Mouse (Mus musculus): Measurements from ENCODE around the gene Ddit4l.

DNA sequence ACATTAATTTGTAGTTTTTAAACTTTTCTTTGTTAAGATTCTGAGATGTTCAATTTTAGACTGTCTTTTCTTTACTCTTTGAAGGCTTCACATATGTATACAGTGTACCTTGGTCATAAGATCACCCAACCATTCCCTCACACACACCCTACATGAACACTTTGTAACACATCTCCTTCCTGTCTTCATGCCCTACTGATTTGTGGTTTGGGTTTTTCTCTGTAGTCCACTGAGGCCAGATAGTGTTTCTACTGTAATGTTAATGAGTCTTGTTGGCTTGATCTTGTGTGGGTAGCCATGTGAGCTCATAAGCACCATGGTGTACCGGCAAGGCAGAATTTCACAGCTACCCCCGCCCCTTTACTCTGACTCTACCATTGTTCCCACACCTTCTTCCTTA is 31.4 kb downstream of the Ddit4l start:
- TF ChIP-seq POLR2A (IDR thresholded peaks at IDR 0.05; ENCODE audit: control insufficient read depth, low read depth, low read length) (no peak), CTCF (IDR thresholded peaks at IDR 0.05; ENCODE audit: control insufficient read depth, insufficient read depth, insufficient replicate concordance, low read depth, low read length) (no peak)

Measured in testis, adult 2 months (tissue).